In genomic region chr2:30656711-30657555, GRCm38 (mm10) we compare ENCODE assay signal across 8 mouse cellular contexts.
DNase-seq lines count a peak whose midpoint lies in the region; ATAC-seq and TF ChIP-seq lines count a peak whose summit lies in the region.

No protein-coding gene starts in this region.

- TF ChIP-seq CTCF in cerebellum, adult 2 months (IDR thresholded peaks at IDR 0.05; ENCODE audit: borderline replicate concordance, insufficient read depth, low read depth, low read length): no peak
- no peak for TF ChIP-seq CTCF in bone marrow macrophage, adult 2 months (IDR thresholded peaks at IDR 0.05; ENCODE audit: low read depth, low read length)
- no peak for TF ChIP-seq CTCF in liver, postnatal 0 days (IDR thresholded peaks at IDR 0.05; ENCODE audit: low read depth)

- no peak overlapping the region for H3K4me3 ChIP-seq in cerebellum, adult 2 months (replicated peaks; ENCODE audit: insufficient read depth, low read depth, low read length)
- peak overlapping the region; percentile 59; the same call in 1 of the 2 replicates for H3K4me3 ChIP-seq in bone marrow macrophage, adult 2 months (ENCODE audit: insufficient read depth, low read length)
- no peak overlapping the region for H3K4me3 ChIP-seq in hindbrain, embryonic 15.5 days
- H3K4me3 ChIP-seq in liver, postnatal 0 days (ENCODE audit: low read depth, low read length): no peak overlapping the region

- H3K9me3 ChIP-seq in hindbrain, embryonic 15.5 days: no peaks in the 10 kb centered on the region
- no peaks in the 10 kb centered on the region for H3K9me3 ChIP-seq in liver, postnatal 0 days (ENCODE audit: low read length)

- TF ChIP-seq EP300 in liver, postnatal 0 days (IDR thresholded peaks at IDR 0.05; ENCODE audit: low read depth): no peak

- DNase-seq in cerebellum, adult 2 months: no peak
- DNase-seq in cerebellum, postnatal 36 days: no peak
- no peak for DNase-seq in liver, postnatal 0 days
- no peak for DNase-seq in spleen, postnatal 10 days (ENCODE audit: low spot score in 2 of 2)
- no peak for DNase-seq in left cerebral cortex, adult 8-10 months (ENCODE audit: low spot score in 2 of 2)
- DNase-seq in right cerebral cortex, postnatal 36 days (ENCODE audit: low spot score in 2 of 2): no peak

- WGBS in cerebellum, adult 2 months: 69% methylated on average over 13 of the region's 13 CpGs
- 52% methylated on average over 13 of the region's 13 CpGs for WGBS in hindbrain, embryonic 15.5 days
- 51% methylated on average over 13 of the region's 13 CpGs for WGBS in liver, postnatal 0 days (ENCODE audit: insufficient replicate concordance)

- no peak for TF ChIP-seq POLR2A in cerebellum, adult 2 months (IDR thresholded peaks at IDR 0.05; ENCODE audit: borderline replicate concordance, insufficient read depth, low read length)
- no peak for TF ChIP-seq POLR2A in bone marrow macrophage, adult 2 months (IDR thresholded peaks at IDR 0.05; ENCODE audit: borderline replicate concordance, low read depth, low read length)

- no peaks in the 10 kb centered on the region for H3K36me3 ChIP-seq in hindbrain, embryonic 15.5 days
- H3K36me3 ChIP-seq in liver, postnatal 0 days (replicated peaks; ENCODE audit: insufficient read depth, low read length): no peaks in the 10 kb centered on the region

- H3K9ac ChIP-seq in hindbrain, embryonic 15.5 days: no peak overlapping the region
- no peak overlapping the region for H3K9ac ChIP-seq in liver, postnatal 0 days (replicated peaks)

- no peak overlapping the region for H3K4me2 ChIP-seq in hindbrain, embryonic 15.5 days
- no peak overlapping the region for H3K4me2 ChIP-seq in liver, postnatal 0 days (ENCODE audit: low read depth, low read length)

- H3K27ac ChIP-seq in cerebellum, adult 2 months (ENCODE audit: insufficient read depth, low read length): peak overlapping the region; percentile 97
- peak overlapping the region; percentile 100 for H3K27ac ChIP-seq in bone marrow macrophage, adult 2 months (ENCODE audit: insufficient read depth, low read depth, low read length)
- peak overlapping the region; percentile 99 for H3K27ac ChIP-seq in hindbrain, embryonic 15.5 days (replicated peaks)
- peak overlapping the region; percentile 85; the same call in 1 of the 2 replicates for H3K27ac ChIP-seq in liver, postnatal 0 days (ENCODE audit: low read depth)

- no peak for ATAC-seq in hindbrain, embryonic 15.5 days (ENCODE audit: low FRiP score, low read depth)
- ATAC-seq in liver, postnatal 0 days: no peak

- H3K27me3 ChIP-seq in cerebellum, adult 2 months (ENCODE audit: control insufficient read depth, insufficient read depth, low read length): no peaks in the 10 kb centered on the region
- H3K27me3 ChIP-seq in hindbrain, embryonic 15.5 days: no peaks in the 10 kb centered on the region
- no peaks in the 10 kb centered on the region for H3K27me3 ChIP-seq in liver, postnatal 0 days (ENCODE audit: insufficient read depth, low read length)

- H3K4me1 ChIP-seq in cerebellum, adult 2 months (ENCODE audit: control insufficient read depth, insufficient read depth, low read length): peaks cover 41% of the 10 kb centered on the region
- peaks cover 47% of the 10 kb centered on the region for H3K4me1 ChIP-seq in bone marrow macrophage, adult 2 months (ENCODE audit: control insufficient read depth, insufficient read depth, low read length)
- H3K4me1 ChIP-seq in hindbrain, embryonic 15.5 days (replicated peaks): peaks cover 84% of the 10 kb centered on the region
- peaks cover 32% of the 10 kb centered on the region for H3K4me1 ChIP-seq in liver, postnatal 0 days (ENCODE audit: insufficient read depth)
